Mouse (Mus musculus) bone marrow macrophage, adult 2 months (primary cell): ENCODE data around the gene Slc16a7.

Experiments used
- CTCF ChIP-seq: IDR thresholded peaks from 2 replicates; pipeline ENCODE4 v1.5.1; 2012; ENCODE audit warnings: low read depth, mild to moderate bottlenecking, low read length, moderate library complexity
- POLR2A ChIP-seq: IDR thresholded peaks from 2 replicates; pipeline ENCODE4 v1.6.1; 2012; ENCODE audit warnings: mild to moderate bottlenecking, low read depth, low read length, borderline replicate concordance

DNA sequence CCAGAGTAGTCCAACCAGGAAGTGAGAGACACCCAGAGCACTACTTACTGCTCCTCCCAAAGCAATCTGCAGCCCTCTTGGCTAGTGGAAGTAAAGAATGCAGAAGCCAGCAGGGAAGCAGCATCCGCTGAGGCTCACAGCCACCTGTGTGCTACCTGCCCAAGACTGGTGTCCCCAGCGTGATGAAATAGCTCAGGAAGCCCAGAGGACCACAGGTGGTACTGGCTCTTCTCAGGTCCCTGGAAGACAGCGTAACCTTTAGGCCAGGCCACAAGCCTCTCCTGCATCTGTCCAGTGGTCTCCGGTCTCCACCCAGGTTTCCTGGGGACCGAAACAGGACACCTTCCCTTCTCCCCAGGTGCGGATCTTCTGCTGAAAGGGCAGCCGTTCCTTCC lies 787 bp downstream of the Slc16a7 start:
- TF ChIP-seq CTCF (no peak), POLR2A (no peak)
